Mouse (Mus musculus) neural tube, embryonic 15.5 days (tissue): ENCODE results near the gene Bag5. TPM values are rescaled to one million over a fixed set of nuclear protein-coding genes. Genes with fewer than 3 reads are reported as not detected.

ENCODE experiments used
- ATAC-seq: fragments of 200-750 bp; cut with Nextera tagmentation; 2 replicates; pipeline ENCODE4 v1.8.0; 2017; ENCODE audit warnings: mild to moderate bottlenecking, moderate TSS enrichment, moderate library complexity; ENCODE audit not compliant: low FRiP score
- H3K27ac ChIP-seq: fragments of 300-500 bp; sonication (generic); replicated peaks from 2 replicates; pipeline ENCODE4 v1.5.1; 2015; ENCODE audit warnings: mild to moderate bottlenecking, inconsistent platforms
- H3K27me3 ChIP-seq: fragments of 300-500 bp; sonication (generic); replicated peaks from 2 replicates; pipeline ENCODE4 v1.6.1; 2015; ENCODE audit warnings: inconsistent platforms
- H3K36me3 ChIP-seq: fragments of 300-500 bp; sonication (generic); 2 replicates; pipeline ENCODE4 v1.6.1; 2015; ENCODE audit warnings: inconsistent platforms
- H3K4me1 ChIP-seq: fragments of 300-500 bp; sonication (generic); 2 replicates; pipeline ENCODE4 v1.6.1; 2015; ENCODE audit warnings: inconsistent platforms
- H3K4me2 ChIP-seq: fragments of 300-500 bp; sonication (generic); 2 replicates; pipeline ENCODE4 v1.6.1; 2015; ENCODE audit warnings: inconsistent platforms, mild to moderate bottlenecking, moderate library complexity
- H3K4me3 ChIP-seq: fragments of 300-500 bp; sonication (generic); replicated peaks from 2 replicates; pipeline ENCODE4 v1.5.1; 2015; ENCODE audit warnings: mild to moderate bottlenecking, inconsistent platforms
- H3K9ac ChIP-seq: fragments of 300-500 bp; sonication (generic); replicated peaks from 2 replicates; pipeline ENCODE4 v1.6.1; 2015; ENCODE audit warnings: mild to moderate bottlenecking, inconsistent platforms
- H3K9me3 ChIP-seq: fragments of 300-500 bp; sonication (generic); replicated peaks from 2 replicates; pipeline ENCODE4 v1.6.1; 2016; ENCODE audit warnings: inconsistent platforms
- WGBS: fragments of 180-500 bp; shearing (Covaris S2); methylation state at CpG from one replicate; pipeline ENCODE4 v1.1.7; 2015; ENCODE audit warnings: mixed read lengths; 5-methylcytosine and 5-hydroxymethylcytosine counted together
- polyA plus RNA-seq: library from polyadenylated mRNA; unstranded; fragments of >200 nt; fragmentation: Nextera tagmentation; extraction: Ambion mirVana; gene quantifications from 2 replicates; pipeline ENCODE4 v1.2.1, GENCODE M21; 2015

The Bag5 gene
- 61.5 and 65.2 TPM in 2 replicates for polyA plus RNA-seq

- H3K4me1 ChIP-seq: peaks cover 27% of the 10 kb centered on the region
- under 1% methylated on average over 83 of the region's 86 CpGs for WGBS
- ATAC-seq: peak; percentile 96
These were observed at the start of gene Bag5, which contains the start of gene Apopt1 for GRCm38 (mm10) chr12:111713004-111713651. Gene Bag5, minus strand, starts transcription at chr12:111713257. Gene Apopt1, plus strand, starts transcription at chr12:111713261.

DNA sequence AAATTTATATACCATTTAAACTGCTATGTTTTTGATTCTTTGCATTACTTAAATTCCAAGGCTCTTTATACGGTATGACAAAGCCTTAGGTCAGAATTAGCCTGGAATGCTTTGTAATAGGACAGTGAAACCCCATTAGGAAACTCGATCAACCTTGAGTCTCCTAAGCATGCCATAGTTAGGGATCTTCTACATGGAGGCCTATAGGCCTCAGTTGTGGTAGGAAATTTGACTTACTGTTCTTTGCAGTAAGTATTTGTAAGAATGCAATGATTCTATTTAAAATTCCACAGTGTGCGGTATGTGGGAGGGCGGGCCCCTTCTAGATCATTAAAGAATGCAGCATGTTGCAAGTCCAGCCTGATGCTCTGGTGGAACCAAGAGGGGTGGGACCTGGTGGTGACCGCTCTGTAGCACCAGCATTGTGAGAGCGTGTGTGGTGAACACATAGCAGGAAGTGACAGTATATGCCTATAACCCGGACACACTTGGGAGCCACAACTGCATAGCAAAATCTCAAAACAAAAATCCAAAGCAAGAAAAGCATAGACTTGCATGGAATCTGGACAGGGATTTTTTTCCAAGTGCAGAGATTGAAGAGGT lies 47.4 kb upstream of the Bag5 start:
- no peaks in the 10 kb centered on the region for H3K9me3 ChIP-seq
- peak overlapping the region; percentile 81; the same call in 1 of the 2 replicates for H3K9ac ChIP-seq
- no peak for ATAC-seq
- H3K27ac ChIP-seq: no peak overlapping the region
- peaks cover 58% of the 10 kb centered on the region for H3K4me1 ChIP-seq
- no peaks in the 10 kb centered on the region for H3K36me3 ChIP-seq
- peak overlapping the region; percentile 90 for H3K4me3 ChIP-seq
- H3K4me2 ChIP-seq: peak overlapping the region; percentile 81
- WGBS: 66% methylated on average over 7 of the region's 7 CpGs
- no peaks in the 10 kb centered on the region for H3K27me3 ChIP-seq

More at GRCm38 (mm10) chr12:111713004-111713651, at the start of gene Bag5, which contains the start of gene Apopt1:
- Histone ChIP-seq H3K36me3 (peaks cover 30% of the 10 kb centered on the region), H3K27me3 (no peaks in the 10 kb centered on the region), H3K9me3 (no peaks in the 10 kb centered on the region), H3K4me3 (peak within 1 kb of the TSS; percentile 91), H3K9ac (peak within 1 kb of the TSS; percentile 92), H3K27ac (peak within 1 kb of the TSS; percentile 88), H3K4me2 (peak within 1 kb of the TSS; percentile 80)

- H3K27me3 ChIP-seq: no peaks in the 10 kb centered on the region
- peaks cover 54% of the 10 kb centered on the region for H3K4me1 ChIP-seq
- peak overlapping the region; percentile 90 for H3K4me3 ChIP-seq
- H3K9me3 ChIP-seq: no peaks in the 10 kb centered on the region
- peak overlapping the region; percentile 81 for H3K4me2 ChIP-seq
- H3K36me3 ChIP-seq: no peaks in the 10 kb centered on the region
- under 1% methylated on average over 35 of the region's 35 CpGs for WGBS
- H3K27ac ChIP-seq: peak overlapping the region; percentile 90
- peak overlapping the region; percentile 81 for H3K9ac ChIP-seq
- ATAC-seq: peak; percentile 71
These were observed 46.4 kb upstream of the Bag5 start for GRCm38 (mm10) chr12:111759176-111760061.

GRCm38 (mm10) chr12:111758381-111759175 lies 45.5 kb upstream of the Bag5 start, which contains the start of gene Klc1:
Gene Klc1, plus strand, starts transcription at chr12:111758849.
- H3K4me2 ChIP-seq: peak within 1 kb of the TSS; percentile 81
- H3K36me3 ChIP-seq: no peaks in the 10 kb centered on the region
- no peaks in the 10 kb centered on the region for H3K27me3 ChIP-seq
- peaks cover 48% of the 10 kb centered on the region for H3K4me1 ChIP-seq
- peak within 1 kb of the TSS; percentile 90 for H3K4me3 ChIP-seq
- H3K9ac ChIP-seq: peak within 1 kb of the TSS; percentile 81
- peak; percentile 92 for ATAC-seq
- under 1% methylated on average over 82 of the region's 85 CpGs for WGBS
- H3K27ac ChIP-seq: peak within 1 kb of the TSS; percentile 90
- H3K9me3 ChIP-seq: no peaks in the 10 kb centered on the region

- Histone ChIP-seq H3K27ac (peak overlapping the region; percentile 90), H3K4me3 (peak overlapping the region; percentile 90), H3K9me3 (no peaks in the 10 kb centered on the region), H3K9ac (peak overlapping the region; percentile 81), H3K4me1 (peaks cover 43% of the 10 kb centered on the region), H3K36me3 (no peaks in the 10 kb centered on the region), H3K4me2 (peak overlapping the region; percentile 81), H3K27me3 (no peaks in the 10 kb centered on the region)
- WGBS: 39% methylated on average over 10 of the region's 10 CpGs
- peak; percentile 0; the same call in 1 of the 2 replicates for ATAC-seq
These were observed 44.7 kb upstream of the Bag5 start for GRCm38 (mm10) chr12:111757561-111758325.

DNA sequence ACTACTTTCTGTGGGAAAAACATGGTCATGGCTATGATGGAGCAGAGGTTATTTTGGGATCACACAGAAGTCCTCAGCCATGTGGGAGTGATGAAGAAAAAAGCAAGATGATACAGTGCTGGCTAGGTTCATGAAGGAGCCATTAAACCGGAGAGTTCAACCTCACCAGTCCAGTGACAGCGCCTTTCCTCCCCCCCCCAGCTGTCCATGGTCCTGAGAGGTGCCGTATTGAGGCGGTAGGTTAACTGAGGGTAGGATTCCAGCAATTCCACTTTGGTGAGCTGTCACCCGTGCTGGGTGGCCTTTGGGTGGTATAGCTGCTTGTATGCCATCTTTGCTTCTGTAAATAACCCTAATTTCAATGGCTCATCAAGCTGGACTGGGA lies 43.6 kb upstream of the Bag5 start:
- H3K4me2 ChIP-seq: no peak overlapping the region
- no peak for ATAC-seq
- no peaks in the 10 kb centered on the region for H3K36me3 ChIP-seq
- H3K4me1 ChIP-seq: peaks cover 33% of the 10 kb centered on the region
- no peak overlapping the region for H3K9ac ChIP-seq
- H3K27me3 ChIP-seq: no peaks in the 10 kb centered on the region
- 64% methylated on average over 5 of the region's 5 CpGs for WGBS
- H3K9me3 ChIP-seq: no peaks in the 10 kb centered on the region
- no peak overlapping the region for H3K4me3 ChIP-seq
- H3K27ac ChIP-seq: no peak overlapping the region

DNA sequence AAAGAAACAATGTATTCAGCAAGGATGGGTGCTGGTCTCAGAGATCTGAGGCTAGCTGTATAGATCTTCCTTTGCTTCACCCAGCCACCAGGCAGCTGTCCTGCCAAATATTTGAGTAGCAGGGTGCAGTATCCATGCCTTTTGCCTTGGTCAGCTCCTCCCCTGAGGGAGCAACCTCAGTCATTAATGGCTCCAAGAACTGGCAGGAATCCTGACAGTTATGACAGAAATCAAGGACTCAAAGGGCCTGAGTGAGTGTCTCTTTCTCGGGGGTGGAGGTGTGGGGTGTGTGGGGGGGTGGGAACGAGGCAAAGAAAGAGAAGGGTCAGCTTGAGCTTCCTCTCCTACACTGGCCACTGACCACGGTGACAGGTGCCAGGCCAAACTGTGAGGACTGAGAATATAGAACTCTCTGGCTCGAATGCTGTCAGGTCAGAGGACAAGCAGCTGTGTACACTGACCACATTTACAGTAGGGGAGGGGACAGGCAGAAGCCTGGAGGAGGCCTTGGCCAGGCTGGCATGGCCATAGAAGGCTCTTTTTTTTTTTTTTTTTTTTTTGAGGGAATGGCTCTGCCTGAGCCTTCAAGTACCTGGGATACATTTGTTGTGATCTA lies 43.1 kb upstream of the Bag5 start:
- no peak overlapping the region for H3K27ac ChIP-seq
- no peak overlapping the region for H3K4me2 ChIP-seq
- no peak overlapping the region for H3K4me3 ChIP-seq
- 65% methylated on average over 4 of the region's 4 CpGs for WGBS
- no peaks in the 10 kb centered on the region for H3K36me3 ChIP-seq
- ATAC-seq: no peak
- H3K9ac ChIP-seq: no peak overlapping the region
- peaks cover 28% of the 10 kb centered on the region for H3K4me1 ChIP-seq
- no peaks in the 10 kb centered on the region for H3K27me3 ChIP-seq
- H3K9me3 ChIP-seq: no peaks in the 10 kb centered on the region

DNA sequence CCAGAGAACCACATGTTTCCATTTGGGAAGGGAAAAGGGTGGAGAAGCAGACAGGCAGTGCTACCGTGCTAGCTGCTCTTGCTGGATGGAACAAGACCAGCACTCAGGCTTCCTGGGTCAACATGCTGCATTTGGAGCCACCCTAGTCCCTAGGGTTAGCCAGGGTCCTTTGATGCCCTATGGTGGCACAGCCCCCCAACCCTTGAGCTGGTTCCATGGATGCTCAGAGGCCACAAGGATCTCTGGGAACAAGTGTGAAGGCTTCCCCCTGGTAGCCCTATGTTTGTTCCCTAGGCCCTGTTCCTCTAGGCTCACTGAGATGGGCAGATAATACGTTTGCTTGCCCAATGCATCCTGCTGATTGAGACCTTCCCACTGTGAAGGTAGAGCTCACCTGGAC lies 42.2 kb upstream of the Bag5 start:
- ATAC-seq: no peak
- Histone ChIP-seq H3K4me2 (no peak overlapping the region), H3K27ac (no peak overlapping the region), H3K4me3 (no peak overlapping the region), H3K4me1 (peaks cover 19% of the 10 kb centered on the region), H3K9me3 (no peaks in the 10 kb centered on the region), H3K36me3 (no peaks in the 10 kb centered on the region), H3K27me3 (no peaks in the 10 kb centered on the region), H3K9ac (no peak overlapping the region)
- 69% methylated on average over 2 of the region's 2 CpGs for WGBS

- Histone ChIP-seq H3K4me3 (no peak overlapping the region), H3K4me2 (no peak overlapping the region), H3K4me1 (peaks cover 14% of the 10 kb centered on the region), H3K9me3 (no peaks in the 10 kb centered on the region), H3K9ac (no peak overlapping the region), H3K27me3 (no peaks in the 10 kb centered on the region), H3K36me3 (no peaks in the 10 kb centered on the region), H3K27ac (no peak overlapping the region)
- ATAC-seq: no peak
These were observed 41.7 kb upstream of the Bag5 start for GRCm38 (mm10) chr12:111754710-111755109.

DNA sequence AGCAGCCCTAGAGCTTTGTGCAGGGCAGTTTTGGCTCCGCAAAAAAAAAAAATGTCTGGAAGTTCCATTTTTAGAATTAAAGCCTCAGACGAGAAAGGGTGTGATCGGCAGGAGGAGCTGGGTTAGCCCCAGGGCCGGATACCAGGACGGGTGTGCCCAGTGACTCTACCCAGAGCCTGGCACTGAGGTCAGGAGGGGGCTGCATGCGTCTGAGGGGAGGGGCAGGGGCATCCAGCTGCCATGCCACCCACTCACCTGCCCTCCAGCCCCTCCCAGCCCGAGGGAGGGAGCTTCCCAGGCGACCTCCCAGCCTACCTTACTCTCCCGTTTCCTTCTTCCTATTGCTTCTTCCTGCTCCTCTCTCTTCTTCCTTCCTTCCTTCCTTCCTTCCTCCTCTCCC lies 40.3 kb upstream of the Bag5 start:
- no peak overlapping the region for H3K27ac ChIP-seq
- no peak for ATAC-seq
- no peak overlapping the region for H3K4me2 ChIP-seq
- H3K4me1 ChIP-seq: peaks cover 11% of the 10 kb centered on the region
- H3K36me3 ChIP-seq: no peaks in the 10 kb centered on the region
- no peak overlapping the region for H3K4me3 ChIP-seq
- H3K27me3 ChIP-seq: no peaks in the 10 kb centered on the region
- 85% methylated on average over 8 of the region's 9 CpGs for WGBS
- no peaks in the 10 kb centered on the region for H3K9me3 ChIP-seq
- H3K9ac ChIP-seq: no peak overlapping the region
